Mouse (Mus musculus): ENCODE measurements at regions not wholly inside any gene's neighbourhood (a gene's known extent, or its start where the extent isn't known, plus 50 kb on each side); places are given as distances from the start of the nearest gene placed in this dataset.

- H3K36me3 ChIP-seq (ENCODE audit: control insufficient read depth, insufficient read depth, low read length): no peaks in the 10 kb centered on the region
- H3K4me1 ChIP-seq (ENCODE audit: control insufficient read depth, insufficient read depth, low read length): no peaks in the 10 kb centered on the region
- H3K4me3 ChIP-seq (ENCODE audit: insufficient read depth, low read depth, low read length): no peak overlapping the region
- TF ChIP-seq CTCF (conservative IDR thresholded peaks at IDR 0.05; ENCODE audit: insufficient read depth, insufficient read length, low read depth, low read length): no peak
- TF ChIP-seq POLR2A (IDR thresholded peaks at IDR 0.05; ENCODE audit: low read depth, low read length): no peak
- H3K27me3 ChIP-seq (replicated peaks; ENCODE audit: control insufficient read depth, insufficient read depth, low read length): no peaks in the 10 kb centered on the region
- H3K27ac ChIP-seq (ENCODE audit: insufficient read depth, low read depth, low read length): no peak overlapping the region
- WGBS: 95% methylated on average over 1 of the region's 1 CpGs
- DNase-seq: no peak
These were observed 112.9 kb upstream of the Sall1 start for GRCm38 (mm10) chr8:89156909-89157308.

DNA sequence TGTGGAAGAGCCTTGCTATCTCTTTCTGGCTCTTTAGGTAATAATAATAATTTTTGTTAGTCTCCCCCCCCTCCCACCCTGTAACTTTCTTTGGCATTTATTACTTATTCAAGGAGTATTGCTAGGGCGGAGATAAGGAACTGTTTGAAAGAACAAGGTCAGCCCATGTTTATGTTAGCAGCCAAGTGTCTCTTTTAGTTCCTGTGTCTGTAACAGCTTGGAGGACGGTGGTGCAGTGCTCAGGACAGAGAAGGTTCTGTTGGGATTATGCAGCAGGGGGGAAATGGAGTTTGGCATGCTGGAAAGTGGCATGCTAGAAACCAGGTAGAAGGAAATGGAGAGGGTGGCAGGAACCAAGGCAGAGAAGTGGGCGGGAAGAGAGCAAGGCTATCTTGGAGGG lies 109.6 kb upstream of the Sall1 start:
- Histone ChIP-seq H3K36me3 (ENCODE audit: control insufficient read depth, insufficient read depth, low read length) (no peaks in the 10 kb centered on the region), H3K4me3 (ENCODE audit: insufficient read depth, low read depth, low read length) (no peak overlapping the region), H3K27ac (ENCODE audit: insufficient read depth, low read depth, low read length) (no peak overlapping the region), H3K4me1 (ENCODE audit: control insufficient read depth, insufficient read depth, low read length) (no peaks in the 10 kb centered on the region), H3K27me3 (replicated peaks; ENCODE audit: control insufficient read depth, insufficient read depth, low read length) (no peaks in the 10 kb centered on the region)
- WGBS: 70% methylated on average over 3 of the region's 3 CpGs
- TF ChIP-seq POLR2A (IDR thresholded peaks at IDR 0.05; ENCODE audit: low read depth, low read length): no peak
- no peak for TF ChIP-seq CTCF (conservative IDR thresholded peaks at IDR 0.05; ENCODE audit: insufficient read depth, insufficient read length, low read depth, low read length)
- DNase-seq: no peak

- no peaks in the 10 kb centered on the region for H3K27me3 ChIP-seq (replicated peaks; ENCODE audit: control insufficient read depth, insufficient read depth, low read length)
- no peaks in the 10 kb centered on the region for H3K4me1 ChIP-seq (ENCODE audit: control insufficient read depth, insufficient read depth, low read length)
- TF ChIP-seq POLR2A (IDR thresholded peaks at IDR 0.05; ENCODE audit: low read depth, low read length) (no peak), CTCF (conservative IDR thresholded peaks at IDR 0.05; ENCODE audit: insufficient read depth, insufficient read length, low read depth, low read length) (no peak)
- no peak overlapping the region for H3K4me3 ChIP-seq (ENCODE audit: insufficient read depth, low read depth, low read length)
- H3K36me3 ChIP-seq (ENCODE audit: control insufficient read depth, insufficient read depth, low read length): no peaks in the 10 kb centered on the region
- no peak overlapping the region for H3K27ac ChIP-seq (ENCODE audit: insufficient read depth, low read depth, low read length)
- DNase-seq: no peak
- WGBS: 41% methylated on average over 17 of the region's 17 CpGs
These were observed 109.1 kb upstream of the Sall1 start for GRCm38 (mm10) chr8:89152867-89153595.

DNA sequence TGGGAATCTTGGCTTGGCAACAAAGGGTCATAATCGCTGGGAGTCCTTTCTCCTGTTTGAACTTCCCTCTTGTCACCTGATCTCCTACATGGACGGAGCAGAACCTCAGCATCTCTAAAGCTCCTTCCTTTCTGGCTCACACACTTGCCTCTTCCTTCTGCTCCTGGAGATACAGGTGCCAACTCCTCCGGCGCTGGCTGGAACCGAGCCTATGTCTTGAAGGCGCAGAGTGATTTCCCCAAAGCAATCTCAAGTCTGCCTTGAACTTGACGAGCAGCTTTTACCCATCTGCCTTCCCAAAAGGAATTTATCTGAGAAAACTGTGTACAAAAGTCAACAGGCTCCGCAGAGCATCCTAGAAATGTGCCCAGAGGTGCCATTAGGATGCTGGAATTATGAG lies 108.4 kb upstream of the Sall1 start:
- TF ChIP-seq POLR2A (IDR thresholded peaks at IDR 0.05; ENCODE audit: low read depth, low read length): no peak
- TF ChIP-seq CTCF (conservative IDR thresholded peaks at IDR 0.05; ENCODE audit: insufficient read depth, insufficient read length, low read depth, low read length): no peak
- Histone ChIP-seq H3K4me3 (ENCODE audit: insufficient read depth, low read depth, low read length) (no peak overlapping the region), H3K36me3 (ENCODE audit: control insufficient read depth, insufficient read depth, low read length) (no peaks in the 10 kb centered on the region), H3K27me3 (replicated peaks; ENCODE audit: control insufficient read depth, insufficient read depth, low read length) (no peaks in the 10 kb centered on the region), H3K4me1 (ENCODE audit: control insufficient read depth, insufficient read depth, low read length) (no peaks in the 10 kb centered on the region), H3K27ac (ENCODE audit: insufficient read depth, low read depth, low read length) (no peak overlapping the region)
- 74% methylated on average over 8 of the region's 8 CpGs for WGBS
- DNase-seq: no peak

DNA sequence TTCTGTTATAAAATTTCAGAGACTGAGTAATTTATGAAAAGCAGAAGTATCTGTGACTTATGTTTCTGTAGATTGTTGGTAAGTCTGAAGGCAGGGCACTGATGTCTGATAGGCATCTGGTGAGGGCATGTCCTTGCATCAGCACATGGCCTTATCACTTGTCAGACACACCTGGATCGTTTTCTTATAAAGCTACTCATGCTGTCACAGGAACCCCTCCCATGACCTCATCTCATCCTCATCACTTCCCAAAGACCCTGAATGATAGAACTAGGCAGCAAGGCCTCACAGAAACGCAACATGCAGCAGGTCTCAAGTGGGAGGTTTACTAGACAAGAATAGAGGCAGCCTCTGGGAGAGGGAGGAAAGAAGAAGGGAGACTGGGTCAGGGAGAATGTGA lies 107.0 kb upstream of the Sall1 start:
- Histone ChIP-seq H3K27ac (ENCODE audit: insufficient read depth, low read depth, low read length) (no peak overlapping the region), H3K36me3 (ENCODE audit: control insufficient read depth, insufficient read depth, low read length) (no peaks in the 10 kb centered on the region), H3K27me3 (replicated peaks; ENCODE audit: control insufficient read depth, insufficient read depth, low read length) (no peaks in the 10 kb centered on the region), H3K4me1 (ENCODE audit: control insufficient read depth, insufficient read depth, low read length) (no peaks in the 10 kb centered on the region), H3K4me3 (ENCODE audit: insufficient read depth, low read depth, low read length) (no peak overlapping the region)
- DNase-seq: no peak
- 84% methylated on average over 2 of the region's 2 CpGs for WGBS
- no peak for TF ChIP-seq POLR2A (IDR thresholded peaks at IDR 0.05; ENCODE audit: low read depth, low read length)
- no peak for TF ChIP-seq CTCF (conservative IDR thresholded peaks at IDR 0.05; ENCODE audit: insufficient read depth, insufficient read length, low read depth, low read length)

GRCm38 (mm10) chr8:89141529-89142235 lies 97.7 kb upstream of the Sall1 start:
- WGBS: 43% methylated on average over 8 of the region's 8 CpGs
- Histone ChIP-seq H3K4me3 (ENCODE audit: insufficient read depth, low read depth, low read length) (no peak overlapping the region), H3K27me3 (replicated peaks; ENCODE audit: control insufficient read depth, insufficient read depth, low read length) (no peaks in the 10 kb centered on the region), H3K27ac (ENCODE audit: insufficient read depth, low read depth, low read length) (no peak overlapping the region), H3K4me1 (ENCODE audit: control insufficient read depth, insufficient read depth, low read length) (peaks cover 6% of the 10 kb centered on the region; the same call in 1 of the 2 replicates), H3K36me3 (ENCODE audit: control insufficient read depth, insufficient read depth, low read length) (no peaks in the 10 kb centered on the region)
- peak; percentile 63 for DNase-seq
- TF ChIP-seq CTCF (conservative IDR thresholded peaks at IDR 0.05; ENCODE audit: insufficient read depth, insufficient read length, low read depth, low read length): no peak

DNA sequence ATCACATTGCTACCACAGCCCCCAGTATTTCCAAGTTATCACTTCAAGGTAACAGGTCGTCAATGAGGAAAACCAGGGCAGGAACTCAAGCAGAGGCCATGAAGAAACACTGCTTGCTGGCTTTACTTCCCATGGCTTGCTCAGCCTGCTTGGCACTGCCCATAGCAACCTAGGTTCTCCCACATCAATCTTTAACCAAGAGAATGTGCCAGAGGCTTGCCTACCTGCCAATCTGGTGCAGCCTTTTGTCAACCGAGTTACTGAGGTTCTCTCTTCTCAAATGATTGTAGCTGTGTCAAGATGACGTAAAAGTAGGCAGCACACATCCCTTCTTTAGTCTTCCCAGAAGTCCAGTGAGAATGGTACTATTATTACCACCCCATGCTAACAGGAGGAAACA lies 95.9 kb upstream of the Sall1 start:
- no peaks in the 10 kb centered on the region for H3K36me3 ChIP-seq (ENCODE audit: control insufficient read depth, insufficient read depth, low read length)
- H3K4me3 ChIP-seq (ENCODE audit: insufficient read depth, low read depth, low read length): no peak overlapping the region
- H3K27me3 ChIP-seq (replicated peaks; ENCODE audit: control insufficient read depth, insufficient read depth, low read length): no peaks in the 10 kb centered on the region
- WGBS: 28% methylated on average over 3 of the region's 3 CpGs
- H3K27ac ChIP-seq (ENCODE audit: insufficient read depth, low read depth, low read length): no peak overlapping the region
- H3K4me1 ChIP-seq (ENCODE audit: control insufficient read depth, insufficient read depth, low read length): peaks cover 6% of the 10 kb centered on the region; the same call in 1 of the 2 replicates
- TF ChIP-seq POLR2A (IDR thresholded peaks at IDR 0.05; ENCODE audit: low read depth, low read length): no peak
- no peak for TF ChIP-seq CTCF (conservative IDR thresholded peaks at IDR 0.05; ENCODE audit: insufficient read depth, insufficient read length, low read depth, low read length)
- peak; percentile 68 for DNase-seq

Data from kidney, adult 2 months (tissue).